Mouse (Mus musculus) liver, embryonic 11.5 days (tissue): Measurements from ENCODE around the gene Serpina1f. TPM values are rescaled to one million over a fixed set of nuclear protein-coding genes. Genes with fewer than 3 reads are reported as not detected.

Experiments used
- ATAC-seq: fragments of 200-750 bp; cut with Nextera tagmentation; replicated peaks from 2 replicates; pipeline ENCODE4 v1.8.0; 2017; ENCODE audit warnings: moderate number of reproducible peaks, mild to moderate bottlenecking, moderate TSS enrichment, moderate library complexity; ENCODE audit not compliant: low FRiP score
- DNase-seq: peaks from one replicate; pipeline ENCODE4 v3.0.0-alpha.2; 2017; ENCODE audit warnings: low spot score
- H3K27ac ChIP-seq: fragments of 300-500 bp; sonication (generic); 2 replicates; pipeline ENCODE4 v1.5.1; 2014; ENCODE audit warnings: mild to moderate bottlenecking, low read depth, low read length, control low read depth
- H3K27me3 ChIP-seq: fragments of 300-500 bp; sonication (generic); replicated peaks from 2 replicates; pipeline ENCODE4 v1.6.1; 2014; ENCODE audit warnings: low read length, mixed read lengths; ENCODE audit not compliant: control insufficient read depth, insufficient read depth
- H3K36me3 ChIP-seq: fragments of 300-500 bp; sonication (generic); 2 replicates; pipeline ENCODE4 v1.6.1; 2014; ENCODE audit warnings: mild to moderate bottlenecking, low read length, moderate library complexity, mixed read lengths; ENCODE audit not compliant: control insufficient read depth, insufficient read depth
- H3K4me1 ChIP-seq: fragments of 300-500 bp; sonication (generic); replicated peaks from 2 replicates; pipeline ENCODE4 v1.6.1; 2014; ENCODE audit warnings: low read length, mixed read lengths; ENCODE audit not compliant: control insufficient read depth, insufficient read depth
- H3K4me2 ChIP-seq: fragments of 300-500 bp; sonication (generic); 2 replicates; pipeline ENCODE4 v1.6.1; 2014; ENCODE audit warnings: mild to moderate bottlenecking, control low read depth, moderate library complexity
- H3K4me3 ChIP-seq: fragments of 300-500 bp; sonication (generic); 2 replicates; pipeline ENCODE4 v1.5.1; 2014; ENCODE audit warnings: low read depth, low read length, control low read depth
- H3K9ac ChIP-seq: fragments of 300-500 bp; sonication (generic); 2 replicates; pipeline ENCODE4 v1.6.1; 2014; ENCODE audit warnings: low read depth, low read length, control low read depth
- H3K9me3 ChIP-seq: fragments of 300-500 bp; sonication (generic); 2 replicates; pipeline ENCODE4 v1.6.1; 2016; ENCODE audit warnings: low read length, inconsistent platforms, mixed read lengths; ENCODE audit not compliant: control insufficient read depth
- WGBS: fragments of 180-500 bp; shearing (Covaris S2); extraction: QIAGEN DNeasy Blood & Tissue Kit; methylation state at CpG from one replicate; pipeline ENCODE4 v1.1.7; 2014; 5-methylcytosine and 5-hydroxymethylcytosine counted together
- polyA plus RNA-seq: library from polyadenylated mRNA; unstranded; fragments of >200 nt; fragmentation: Nextera tagmentation; extraction: Ambion mirVana; gene quantifications from 2 replicates; pipeline ENCODE4 v1.2.1, GENCODE M21; 2014

Gene Serpina1f
- polyA plus RNA-seq, 1 experiment from 2014 or later = 0.16 TPM

GRCm38 (mm10) chr12:103657991-103658390 lies 37.3 kb downstream of the Serpina1f start:
- Histone ChIP-seq H3K9me3 (no peaks in the 10 kb centered on the region), H3K4me2 (no peak overlapping the region), H3K4me1 (no peaks in the 10 kb centered on the region), H3K27me3 (no peaks in the 10 kb centered on the region), H3K4me3 (no peak overlapping the region), H3K27ac (peak overlapping the region; percentile 38; the same call in 1 of the 2 replicates), H3K36me3 (no peaks in the 10 kb centered on the region), H3K9ac (no peak overlapping the region)
- ATAC-seq (no peak), DNase-seq (no peak)
- WGBS = 76% methylated on average over 10 of the region's 10 CpGs

GRCm38 (mm10) chr12:103656848-103657626 lies 38.3 kb downstream of the Serpina1f start, which contains the start of gene Serpina6:
Gene Serpina6 (minus strand): TSS chr12:103657212.
- Histone ChIP-seq H3K4me2 (peak within 1 kb of the TSS; percentile 57), H3K36me3 (no peaks in the 10 kb centered on the region), H3K4me1 (no peaks in the 10 kb centered on the region), H3K9me3 (no peaks in the 10 kb centered on the region), H3K27me3 (no peaks in the 10 kb centered on the region), H3K4me3 (peak within 1 kb of the TSS; percentile 40), H3K9ac (peak within 1 kb of the TSS; percentile 62), H3K27ac (peak within 1 kb of the TSS; percentile 60)
- DNase-seq = no peak
- 0 out of 2 replicates have a peak, but pooled peaks have one; percentile 16 for ATAC-seq
- WGBS = 64% methylated on average over 9 of the region's 9 CpGs

GRCm38 (mm10) chr12:103655123-103656044 lies 39.9 kb downstream of the Serpina1f start:
- Histone ChIP-seq H3K4me1 (no peaks in the 10 kb centered on the region), H3K27ac (peak overlapping the region; percentile 60; the same call in 1 of the 2 replicates), H3K9me3 (no peaks in the 10 kb centered on the region), H3K36me3 (no peaks in the 10 kb centered on the region), H3K9ac (no peak overlapping the region), H3K27me3 (no peaks in the 10 kb centered on the region), H3K4me2 (peak overlapping the region; percentile 57), H3K4me3 (peak overlapping the region; percentile 40)
- DNase-seq (no peak), ATAC-seq (peak; percentile 47; the same call in 1 of the 2 replicates)
- 73% methylated on average over 7 of the region's 7 CpGs for WGBS

GRCm38 (mm10) chr12:103653836-103654235 lies 41.5 kb downstream of the Serpina1f start:
- no peak for ATAC-seq
- Histone ChIP-seq H3K9me3 (no peaks in the 10 kb centered on the region), H3K27me3 (no peaks in the 10 kb centered on the region), H3K9ac (no peak overlapping the region), H3K36me3 (no peaks in the 10 kb centered on the region), H3K27ac (no peak overlapping the region; the same call in 1 of the 2 replicates), H3K4me3 (no peak overlapping the region), H3K4me2 (peak overlapping the region; percentile 57), H3K4me1 (no peaks in the 10 kb centered on the region)
- no peak for DNase-seq
- 90% methylated on average over 2 of the region's 2 CpGs for WGBS

- H3K9ac ChIP-seq = no peak overlapping the region
- no peak overlapping the region for H3K27ac ChIP-seq
- no peaks in the 10 kb centered on the region for H3K27me3 ChIP-seq
- no peaks in the 10 kb centered on the region for H3K9me3 ChIP-seq
- no peaks in the 10 kb centered on the region for H3K36me3 ChIP-seq
- H3K4me2 ChIP-seq = no peak overlapping the region
- DNase-seq (peak; percentile 17), ATAC-seq (no peak)
- H3K4me3 ChIP-seq = no peak overlapping the region
- H3K4me1 ChIP-seq = no peaks in the 10 kb centered on the region
- 64% methylated on average over 2 of the region's 2 CpGs for WGBS
These were observed 49.0 kb downstream of the Serpina1f start for GRCm38 (mm10) chr12:103646314-103646713.

GRCm38 (mm10) chr12:103644601-103645000 lies 50.7 kb downstream of the Serpina1f start:
- Histone ChIP-seq H3K9ac (no peak overlapping the region), H3K27ac (no peak overlapping the region), H3K27me3 (no peaks in the 10 kb centered on the region), H3K4me1 (no peaks in the 10 kb centered on the region), H3K4me2 (no peak overlapping the region), H3K36me3 (no peaks in the 10 kb centered on the region), H3K4me3 (no peak overlapping the region), H3K9me3 (no peaks in the 10 kb centered on the region)
- DNase-seq (peak; percentile 20), ATAC-seq (no peak)
- 37% methylated on average over 5 of the region's 5 CpGs for WGBS

- H3K9me3 ChIP-seq = no peaks in the 10 kb centered on the region
- H3K9ac ChIP-seq = no peak overlapping the region
- H3K4me1 ChIP-seq = no peaks in the 10 kb centered on the region
- H3K4me3 ChIP-seq = no peak overlapping the region
- H3K27ac ChIP-seq = no peak overlapping the region
- peak; percentile 5 for DNase-seq
- no peak overlapping the region for H3K4me2 ChIP-seq
- 69% methylated on average over 3 of the region's 3 CpGs for WGBS
- H3K27me3 ChIP-seq = no peaks in the 10 kb centered on the region
- no peaks in the 10 kb centered on the region for H3K36me3 ChIP-seq
- ATAC-seq = no peak
These were observed 51.5 kb downstream of the Serpina1f start for GRCm38 (mm10) chr12:103643818-103644217.

- Histone ChIP-seq H3K4me3 (no peak overlapping the region), H3K27me3 (no peaks in the 10 kb centered on the region), H3K4me1 (no peaks in the 10 kb centered on the region), H3K27ac (no peak overlapping the region), H3K9ac (no peak overlapping the region), H3K9me3 (no peaks in the 10 kb centered on the region), H3K4me2 (no peak overlapping the region), H3K36me3 (no peaks in the 10 kb centered on the region)
- WGBS = 0% methylated on average over 2 of the region's 2 CpGs
- ATAC-seq = 0 out of 2 replicates have a peak, but pooled peaks have one; percentile 50
- DNase-seq = peak; percentile 65
These were observed 52.0 kb downstream of the Serpina1f start for GRCm38 (mm10) chr12:103643336-103643735.
